Mouse (Mus musculus): ENCODE measurements around the gene Cyp4b1. TPM values are rescaled to one million over a fixed set of nuclear protein-coding genes. Genes with fewer than 3 reads are reported as not detected.

Cyp4b1 gene
- polyA plus RNA-seq (2015; fragmentation: Nextera tagmentation; extraction: Ambion mirVana), result 0.98 and 2.1 TPM in 2 replicates

GRCm38 (mm10) chr4:115647580-115647979 is at the start of gene Cyp4b1:
Cyp4b1 (minus strand) TSS chr4:115647723.

GRCm38 (mm10) chr4:115600611-115601010 is 46.9 kb downstream of the Cyp4b1 start, which contains the start of gene Cyp4a32:
Cyp4a32 (plus strand) TSS chr4:115600969.

Other genes with a start within 250 kb of the Cyp4b1 start
- not detected in 2 replicates for gene Cyp4a12b, start 236.1 kb downstream of the Cyp4b1 start, polyA plus RNA-seq (2015; fragmentation: Nextera tagmentation; extraction: Ambion mirVana)
- not detected in 2 replicates for gene Cyp4a30b, start 195.1 kb downstream of the Cyp4b1 start, polyA plus RNA-seq (2015; fragmentation: Nextera tagmentation; extraction: Ambion mirVana)
- gene Cyp4a14, start 151.6 kb downstream of the Cyp4b1 start, polyA plus RNA-seq (2015; fragmentation: Nextera tagmentation; extraction: Ambion mirVana), result 0.18 TPM in 1 of 2 replicates, not detected in the other
- gene Cyp4a10, start 129.5 kb downstream of the Cyp4b1 start, polyA plus RNA-seq (2015; fragmentation: Nextera tagmentation; extraction: Ambion mirVana), result 0.25 TPM in 1 of 2 replicates, not detected in the other
- gene Cyp4a31, start 84.1 kb downstream of the Cyp4b1 start, polyA plus RNA-seq (2015; fragmentation: Nextera tagmentation; extraction: Ambion mirVana), result not detected in 2 replicates
- gene Cyp4a32, start 46.8 kb downstream of the Cyp4b1 start, polyA plus RNA-seq (2015; fragmentation: Nextera tagmentation; extraction: Ambion mirVana), result not detected in 2 replicates
- gene Efcab14, start 90.0 kb upstream of the Cyp4b1 start, polyA plus RNA-seq (2015; fragmentation: Nextera tagmentation; extraction: Ambion mirVana), result 20.0 and 20.4 TPM in 2 replicates
- gene Tex38, start 133.3 kb upstream of the Cyp4b1 start, polyA plus RNA-seq (2015; fragmentation: Nextera tagmentation; extraction: Ambion mirVana), result 0.19 and 0.70 TPM in 2 replicates
- 45.7 and 52.1 TPM in 2 replicates for gene Atpaf1, start 137.1 kb upstream of the Cyp4b1 start, polyA plus RNA-seq (2015; fragmentation: Nextera tagmentation; extraction: Ambion mirVana)
- 4.8 and 7.3 TPM in 2 replicates for gene Mob3c, start 180.4 kb upstream of the Cyp4b1 start, polyA plus RNA-seq (2015; fragmentation: Nextera tagmentation; extraction: Ambion mirVana)
- 24.3 and 25.2 TPM in 2 replicates for gene Mknk1, start 191.5 kb upstream of the Cyp4b1 start, polyA plus RNA-seq (2015; fragmentation: Nextera tagmentation; extraction: Ambion mirVana)
- gene Kncn, start 236.7 kb upstream of the Cyp4b1 start, polyA plus RNA-seq (2015; fragmentation: Nextera tagmentation; extraction: Ambion mirVana), result 0.36 and 0.41 TPM in 2 replicates
- gene 6430628N08Rik, start 242.9 kb upstream of the Cyp4b1 start, polyA plus RNA-seq (2015; fragmentation: Nextera tagmentation; extraction: Ambion mirVana), result 0.89 and 1.5 TPM in 2 replicates